Mouse (Mus musculus): Measurements from ENCODE around the gene Mycbp2.

GRCm38 (mm10) chr14:103098587-103099235, 247.9 kb downstream of the Mycbp2 start:
- TF ChIP-seq EP300 (IDR thresholded peaks at IDR 0.05; ENCODE audit: low read length) (no peak), MYC (IDR thresholded peaks at IDR 0.05; ENCODE audit: low read depth, low read length) (no peak), CTCF (conservative IDR thresholded peaks at IDR 0.05 in 1 of 2, IDR thresholded peaks at IDR 0.05 in 1 of 2; ENCODE audit: low read depth in 2 of 2, low read length in 2 of 2) (no peak), PAX5 (IDR thresholded peaks at IDR 0.05; ENCODE audit: low read length) (no peak), ELF1 (IDR thresholded peaks at IDR 0.05; ENCODE audit: low read depth, low read length) (peak; percentile 81), USF1 (IDR thresholded peaks at IDR 0.05; ENCODE audit: low read depth, low read length) (no peak), POLR2A (IDR thresholded peaks at IDR 0.05; ENCODE audit: low read depth, low read length) (peak; percentile 31; the same call in 1 of the 2 replicates)

Data from CH12.LX (cell line).